Mouse (Mus musculus) ES-E14 (cell line): ENCODE measurements at regions not wholly inside any gene's neighbourhood (a gene's known extent, or its start where the extent isn't known, plus 50 kb on each side); places are given as distances from the start of the nearest gene placed in this dataset.
"Not testable (repeated sequence)": the region's sequence is repeated elsewhere in the genome, so short reads cannot be mapped to it uniquely, and the experiment has no call there.

ENCODE experiments used
- CHD2 ChIP-seq: IDR thresholded peaks from 2 replicates; pipeline ENCODE4 v1.6.1; 2014; ENCODE audit warnings: mild to moderate bottlenecking, low read depth, low read length, inconsistent platforms
- HCFC1 ChIP-seq: IDR thresholded peaks from 2 replicates; pipeline ENCODE4 v1.6.1; 2012; ENCODE audit warnings: low read length, inconsistent platforms, borderline replicate concordance; ENCODE audit not compliant: insufficient read depth
- MAFK ChIP-seq: IDR thresholded peaks from 2 replicates; pipeline ENCODE4 v1.6.1; 2014; ENCODE audit warnings: mild to moderate bottlenecking, low read depth, low read length, inconsistent platforms; ENCODE audit not compliant: insufficient read depth
- ZC3H11A ChIP-seq: IDR thresholded peaks from 2 replicates; pipeline ENCODE4 v1.6.1; 2012; ENCODE audit warnings: low read depth, mild to moderate bottlenecking, inconsistent platforms, low read length, borderline replicate concordance
- ZNF384 ChIP-seq: IDR thresholded peaks from 2 replicates; pipeline ENCODE4 v1.6.1; 2012; ENCODE audit warnings: low read depth, low read length, inconsistent platforms

- TF ChIP-seq ZNF384, CHD2, ZC3H11A, MAFK, HCFC1: not testable (repeated sequence)
Observed at GRCm38 (mm10) chr9:98234731-98235130, 52.5 kb upstream of the Nmnat3 start.
